8 mouse cellular contexts compared by ENCODE assay signal in the genomic region with DNA sequence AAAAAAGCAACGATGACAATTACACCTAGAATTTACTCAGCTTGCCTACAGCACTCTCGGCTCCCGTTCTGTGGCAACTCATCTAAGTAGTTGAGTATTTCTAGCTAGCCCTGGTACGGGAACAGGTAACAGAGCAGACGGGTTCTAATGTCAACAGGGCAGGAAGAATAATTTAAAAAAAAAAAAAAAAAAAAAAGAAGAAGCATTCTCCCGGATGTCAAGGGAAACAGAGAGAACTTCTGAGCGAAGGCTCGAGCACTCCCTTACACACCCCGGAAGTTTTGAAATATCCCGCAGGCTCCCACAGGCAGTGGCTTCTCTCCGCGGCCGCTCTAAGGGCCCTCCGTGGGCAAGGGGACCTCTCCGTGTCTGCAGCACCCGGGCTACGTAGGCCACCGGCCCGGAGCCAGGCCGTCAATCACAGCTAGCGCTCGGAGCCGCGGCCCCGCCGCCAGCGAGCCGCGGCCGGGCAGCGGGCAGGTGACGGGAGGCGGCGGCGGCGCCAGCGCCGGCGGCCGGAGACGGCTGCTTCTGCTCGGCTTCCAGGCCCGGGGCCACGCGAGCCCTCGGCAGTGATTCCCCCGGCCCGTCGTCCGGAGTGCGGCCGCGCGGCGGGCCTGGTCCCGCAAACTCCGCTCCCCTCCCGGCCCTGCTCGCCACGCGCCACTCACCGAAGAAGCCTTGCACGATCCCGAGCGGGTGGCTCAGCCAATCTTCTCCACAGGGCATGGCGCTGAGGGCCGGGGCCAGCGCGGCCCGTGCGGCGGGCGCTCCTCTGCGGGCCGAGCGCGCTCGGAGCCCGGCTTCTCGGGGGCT. TPM values are rescaled to one million over a fixed set of nuclear protein-coding genes. Genes with fewer than 3 reads are reported as not detected.
DNase-seq lines count a peak whose midpoint lies in the region; ATAC-seq and TF ChIP-seq lines count a peak whose summit lies in the region.

No protein-coding gene starts in this region.

- peaks cover 11% of the 10 kb centered on the region for H3K36me3 ChIP-seq in hindbrain, embryonic 13.5 days
- H3K36me3 ChIP-seq in liver, adult 2 months (ENCODE audit: control insufficient read depth, insufficient read depth, low read length), result no peaks in the 10 kb centered on the region

- peaks cover 9% of the 10 kb centered on the region for H3K27me3 ChIP-seq in hindbrain, embryonic 13.5 days
- no peaks in the 10 kb centered on the region for H3K27me3 ChIP-seq in liver, adult 2 months (ENCODE audit: control insufficient read depth, insufficient read depth, low read length)

- peak overlapping the region; percentile 98 for H3K9ac ChIP-seq in hindbrain, embryonic 13.5 days
- peak overlapping the region; percentile 92 for H3K9ac ChIP-seq in liver, adult 2 months (ENCODE audit: low read depth, low read length)

- peaks cover 33% of the 10 kb centered on the region; the same call in 1 of the 2 replicates for H3K79me2 ChIP-seq in liver, adult 2 months (ENCODE audit: control insufficient read depth, insufficient read depth, low read length)

- peak; percentile 15 to 23 for DNase-seq in frontal cortex, postnatal 36 days (ENCODE audit: low spot score in 2 of 2)
- DNase-seq in frontal cortex, postnatal 14 days (ENCODE audit: low spot score in 2 of 2), result no peak
- DNase-seq in adrenal gland, postnatal 4 days (ENCODE audit: low spot score in 2 of 2), result peak; percentile 26 to 31
- DNase-seq in gastrocnemius, adult 18-20 months (ENCODE audit: low spot score), result peak; percentile 43
- peak; percentile 63 for DNase-seq in liver, adult 2 months (ENCODE audit: extremely low read depth, low read depth, low spot score)
- peak; percentile 40 to 46 for DNase-seq in monocyte, adult 2 months (ENCODE audit: low read depth in 1 of 2, low spot score in 2 of 2)
- peak; percentile 69 for DNase-seq in testis, postnatal 10 days (ENCODE audit: low spot score)

- peak; percentile 65 for ATAC-seq in hindbrain, embryonic 13.5 days (ENCODE audit: low FRiP score)

- peak overlapping the region; percentile 94 for H3K27ac ChIP-seq in hindbrain, embryonic 13.5 days
- peak overlapping the region; percentile 60 for H3K27ac ChIP-seq in liver, adult 2 months (replicated peaks; ENCODE audit: insufficient read depth, low read depth, low read length)

- H3K4me3 ChIP-seq in hindbrain, embryonic 13.5 days, result peak overlapping the region; percentile 77
- H3K4me3 ChIP-seq in liver, adult 2 months (ENCODE audit: insufficient read depth, low read depth, low read length), result peak overlapping the region; percentile 98

- peaks cover 27% of the 10 kb centered on the region for H3K4me1 ChIP-seq in hindbrain, embryonic 13.5 days (replicated peaks)
- H3K4me1 ChIP-seq in liver, adult 2 months (ENCODE audit: control insufficient read depth, insufficient read depth, low read length), result peaks cover 22% of the 10 kb centered on the region

- WGBS in hindbrain, embryonic 13.5 days, result under 1% methylated on average over 65 of the region's 80 CpGs
- WGBS in liver, adult 2 months, result 1% methylated on average over 79 of the region's 80 CpGs

- no peaks in the 10 kb centered on the region for H3K9me3 ChIP-seq in hindbrain, embryonic 13.5 days

- peak overlapping the region; percentile 68 for H3K4me2 ChIP-seq in hindbrain, embryonic 13.5 days

- no peak for TF ChIP-seq CTCF in liver, adult 2 months (IDR thresholded peaks at IDR 0.05; ENCODE audit: low read depth, low read length)

- 0 out of 2 replicates have a peak, but pooled peaks have one; percentile 11 for TF ChIP-seq POLR2A in liver, adult 2 months (IDR thresholded peaks at IDR 0.05; ENCODE audit: extremely low read depth, insufficient read depth, low read length)

RNA-seq across cellular contexts. Expression of a gene that starts 0.6 kb away (rescaled TPM):
- total RNA-seq in adrenal gland, postnatal 4 days (2021), result 10 to 100 TPM; 49.0 to 50.8 TPM
- 10 to 100 TPM; 15.2 to 16.5 TPM for total RNA-seq in gastrocnemius, adult 18-20 months (2021)
- 53.8 and 57.1 TPM in 2 replicates for polyA plus RNA-seq in hindbrain, embryonic 13.5 days (2015; fragmentation: Nextera tagmentation; extraction: Ambion mirVana)
- 12.8 and 15.6 TPM in 2 replicates for total RNA-seq in liver, adult 2 months (2014; rRNA removed)
- polyA plus RNA-seq in liver, adult 2 months (2012; rRNA removed), result 10.0 and 11.4 TPM in 2 replicates

RNA-seq across cellular contexts. Expression of a gene that starts 5.1 kb away (rescaled TPM):
- 10 to 100 TPM; 43.7 to 46.0 TPM for total RNA-seq in adrenal gland, postnatal 4 days (2021)
- 10 to 100 TPM; 17.5 to 18.3 TPM for total RNA-seq in gastrocnemius, adult 18-20 months (2021)
- polyA plus RNA-seq in hindbrain, embryonic 13.5 days (2015; fragmentation: Nextera tagmentation; extraction: Ambion mirVana), result 42.5 and 44.0 TPM in 2 replicates
- total RNA-seq in liver, adult 2 months (2014; rRNA removed), result 7.2 and 8.0 TPM in 2 replicates
- 18.1 and 27.2 TPM in 2 replicates for polyA plus RNA-seq in liver, adult 2 months (2012; rRNA removed)

Comparison
In these comparisons a context has a peak if more than half of its experiments do, and no peak if none do; other contexts are left out.
1. DNase-seq: peak in frontal cortex, postnatal 36 days (2 of 2), adrenal gland, postnatal 4 days (2 of 2), gastrocnemius, adult 18-20 months (single experiment), liver, adult 2 months (single experiment), monocyte, adult 2 months (2 of 2) and testis, postnatal 10 days (single experiment); none in frontal cortex, postnatal 14 days (0 of 2).